Mouse (Mus musculus): ENCODE data around the gene Tbc1d2b.

Tbc1d2b gene

GRCm38 (mm10) chr9:90172528-90173321 is 97.9 kb downstream of the Tbc1d2b start:
- DNase-seq (ENCODE audit: low spot score in 2 of 2), result no peak

DNA sequence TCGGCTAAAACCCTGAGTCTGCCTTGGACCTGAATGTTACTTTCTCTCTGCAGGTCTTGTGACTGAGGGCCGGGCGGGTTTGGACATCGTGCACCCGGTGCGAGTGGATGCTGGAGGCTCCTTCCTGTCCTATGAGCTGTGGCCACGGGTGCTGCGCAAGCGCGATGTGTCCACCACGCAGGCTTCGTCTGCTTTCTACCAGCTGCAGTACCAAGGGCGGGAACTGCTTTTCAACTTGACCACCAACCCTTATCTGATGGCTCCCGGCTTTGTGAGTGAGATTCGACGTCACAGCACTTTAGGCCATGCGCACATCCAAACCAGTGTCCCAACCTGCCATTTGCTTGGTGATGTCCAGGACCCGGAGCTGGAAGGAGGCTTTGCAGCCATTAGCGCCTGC is 99.2 kb downstream of the Tbc1d2b start:
- no peak for DNase-seq (ENCODE audit: low spot score in 2 of 2)

GRCm38 (mm10) chr9:90169965-90170364 is 100.6 kb downstream of the Tbc1d2b start:
- no peak for DNase-seq (ENCODE audit: low spot score in 2 of 2)

DNA sequence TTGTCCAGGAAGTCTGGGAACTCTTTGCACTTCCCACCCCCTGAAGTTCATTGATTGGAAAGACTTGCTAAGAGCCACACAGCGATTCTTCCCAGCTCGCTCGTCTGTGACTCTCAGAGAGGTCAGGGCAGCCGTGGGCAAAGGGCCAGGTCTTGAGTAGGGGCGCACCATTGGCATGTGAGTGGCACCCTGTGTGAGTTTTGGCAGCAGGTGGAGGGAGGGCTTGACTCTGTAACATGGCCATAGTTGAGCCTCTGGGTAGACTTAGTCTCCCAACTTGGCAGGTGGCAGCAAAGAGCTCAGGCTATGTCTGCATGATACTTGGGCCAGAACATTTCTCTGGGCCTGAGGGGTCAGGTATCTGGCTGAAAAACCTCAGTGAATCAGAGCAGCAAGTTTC is 104.0 kb downstream of the Tbc1d2b start:
- DNase-seq (ENCODE audit: low spot score in 2 of 2), result no peak

GRCm38 (mm10) chr9:90165590-90165989 is 105.0 kb downstream of the Tbc1d2b start:
- no peak for DNase-seq (ENCODE audit: low spot score in 2 of 2)

DNA sequence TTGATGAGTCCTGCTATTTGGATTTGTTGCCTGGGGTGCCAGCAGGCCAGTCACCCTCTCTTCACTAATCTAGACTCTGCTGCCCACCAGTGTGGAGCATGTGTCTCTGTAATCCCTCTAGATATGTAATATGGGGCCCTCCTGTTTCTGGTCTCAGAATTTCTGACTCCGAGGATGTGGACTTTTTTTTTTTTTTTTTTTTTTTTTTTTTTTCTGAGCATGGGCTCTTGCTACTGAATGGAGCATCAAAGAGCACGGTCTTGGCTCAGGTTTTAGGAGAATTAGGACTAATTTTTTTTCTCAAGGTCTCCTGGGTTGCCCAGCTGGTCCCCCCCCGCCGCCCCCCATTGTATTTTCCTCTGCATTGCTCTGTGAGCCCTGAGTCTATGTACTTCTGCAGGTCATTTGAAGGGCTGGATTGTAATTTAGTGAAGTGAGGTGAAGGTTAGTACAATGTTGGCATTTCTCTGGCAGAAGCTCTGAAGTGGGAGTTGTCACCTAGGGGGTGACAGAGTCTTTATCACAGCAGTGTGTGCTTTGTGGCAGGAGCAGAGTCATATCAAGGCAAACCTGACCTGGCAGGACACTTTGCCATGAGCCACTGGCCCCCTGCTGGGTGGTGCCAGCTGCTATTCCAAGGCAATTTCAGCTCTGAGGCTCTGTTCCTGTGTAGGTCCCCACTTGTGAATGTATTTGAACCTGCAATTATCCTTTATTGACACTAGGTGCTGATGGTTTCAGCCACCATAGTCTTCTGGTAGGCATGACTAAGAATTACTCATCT is 105.7 kb downstream of the Tbc1d2b start:
- DNase-seq (ENCODE audit: low spot score in 2 of 2), result no peak

- peak in 1 of 2 experiments; percentile 31 for DNase-seq (ENCODE audit: low spot score in 2 of 2)
Observed at GRCm38 (mm10) chr9:90163749-90164095, 106.9 kb downstream of the Tbc1d2b start.

DNA sequence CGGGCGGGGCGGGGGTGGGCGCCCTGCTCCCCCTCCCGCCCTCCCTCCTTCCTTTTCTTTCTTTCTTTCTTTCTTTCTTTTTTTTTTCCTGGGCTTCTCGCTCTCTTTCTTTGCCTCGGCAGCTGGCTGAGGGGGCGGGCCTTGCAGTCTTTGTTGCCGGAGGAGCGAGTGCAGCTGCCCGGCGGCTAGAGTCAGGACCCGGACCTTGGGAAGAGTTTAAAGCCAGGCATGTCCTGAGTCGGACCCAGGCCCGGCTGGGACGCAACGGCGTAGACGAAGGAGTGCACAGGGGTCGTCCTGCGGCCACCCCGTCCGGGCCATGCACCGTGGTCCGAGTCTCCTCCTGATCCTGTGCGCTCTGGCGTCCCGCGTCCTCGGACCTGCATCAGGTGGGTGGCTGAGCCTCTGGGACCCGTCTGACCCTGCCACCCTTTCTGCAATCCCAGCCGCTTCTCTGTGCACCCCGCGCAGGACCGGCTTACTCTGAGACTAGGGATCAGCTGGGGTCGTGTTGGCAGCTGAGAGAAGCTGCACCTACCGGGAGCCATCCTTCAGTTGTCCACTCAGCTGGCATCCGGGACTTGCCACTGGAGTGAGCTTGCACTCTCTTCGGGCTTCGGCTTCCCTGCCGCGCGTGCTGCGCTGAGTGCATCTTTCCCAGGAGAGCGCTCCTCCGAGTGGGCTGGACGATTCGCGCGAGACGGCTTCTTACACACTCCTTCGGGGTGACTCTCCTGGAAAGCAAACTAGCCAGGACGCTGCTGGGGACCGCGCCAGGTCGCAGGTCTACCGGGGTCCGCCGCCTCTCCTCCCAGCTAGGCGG is 107.5 kb downstream of the Tbc1d2b start, which contains the start of gene Adamts7:
Gene Adamts7, plus strand, starts transcription at position 144 of the 823 bp plus-strand sequence.
- DNase-seq (ENCODE audit: low spot score in 2 of 2), result peak in 1 of 2 experiments; percentile 20

DNA sequence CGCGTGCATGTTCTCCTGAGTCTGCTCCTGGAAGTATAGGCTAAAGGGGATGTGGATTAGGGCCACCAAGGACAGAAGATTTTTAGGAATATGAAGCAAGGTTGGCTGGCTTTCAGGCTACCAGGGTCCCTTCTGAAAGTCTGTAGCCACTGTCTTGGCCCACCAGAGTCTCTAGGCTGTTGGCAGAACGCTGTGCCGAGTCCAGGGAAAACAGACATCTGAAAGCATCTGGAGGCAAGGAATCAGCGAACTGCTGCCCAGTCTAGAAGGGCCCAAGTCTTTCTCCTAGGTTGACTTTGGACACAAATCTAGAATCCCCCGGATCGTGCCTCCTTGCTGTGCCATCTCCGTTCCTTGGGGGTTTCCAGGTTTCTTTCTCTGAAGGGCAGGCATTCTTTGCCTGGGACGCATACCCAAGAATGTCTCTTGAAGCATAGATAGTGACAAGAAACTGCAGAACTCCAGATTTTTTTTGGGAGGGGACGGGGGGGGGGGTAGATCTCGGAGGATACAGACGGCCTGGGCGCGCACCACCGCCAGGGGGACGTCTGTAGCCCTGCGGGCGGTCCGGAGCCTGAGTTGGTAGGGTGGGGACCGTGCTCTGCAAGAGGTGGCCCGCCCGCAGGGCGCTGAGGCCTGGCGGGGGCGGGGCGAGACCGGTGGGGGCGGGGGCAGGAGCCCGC is 108.2 kb downstream of the Tbc1d2b start:
- DNase-seq (ENCODE audit: low spot score in 2 of 2), result peak in 1 of 2 experiments; percentile 64
